Mouse (Mus musculus): Measurements from ENCODE around the gene Bpifb1. TPM values are rescaled to one million over a fixed set of nuclear protein-coding genes. Genes with fewer than 3 reads are reported as not detected.
"Not testable (repeated sequence)": the region's sequence is repeated elsewhere in the genome, so short reads cannot be mapped to it uniquely, and the experiment has no call there.

The Bpifb1 gene
- polyA plus RNA-seq, 1 experiment from 2014 or later: 0.13 TPM

- H3K27ac ChIP-seq (ENCODE audit: low read depth, low read length): no peak overlapping the region
- H3K4me3 ChIP-seq (ENCODE audit: low read depth, low read length): no peak overlapping the region
- H3K9me3 ChIP-seq (replicated peaks; ENCODE audit: control insufficient read depth, low read length): no peaks in the 10 kb centered on the region
- H3K4me1 ChIP-seq (ENCODE audit: control insufficient read depth, insufficient read depth, low read length): no peaks in the 10 kb centered on the region
- no peaks in the 10 kb centered on the region for H3K27me3 ChIP-seq (ENCODE audit: control insufficient read depth, insufficient read depth, low read length)
- 50% methylated on average over 1 of the region's 1 CpGs for WGBS (ENCODE audit: insufficient replicate concordance)
- no peak overlapping the region for H3K9ac ChIP-seq (ENCODE audit: low read depth, low read length)
- no peaks in the 10 kb centered on the region for H3K36me3 ChIP-seq (ENCODE audit: control insufficient read depth, insufficient read depth, low read length)
- no peak for ATAC-seq (replicated peaks; ENCODE audit: insufficient number of reproducible peaks, low FRiP score, low TSS enrichment)
- no peak overlapping the region for H3K4me2 ChIP-seq
These were observed 17.3 kb upstream of the Bpifb1 start for GRCm38 (mm10) chr2:154173313-154173712.

DNA sequence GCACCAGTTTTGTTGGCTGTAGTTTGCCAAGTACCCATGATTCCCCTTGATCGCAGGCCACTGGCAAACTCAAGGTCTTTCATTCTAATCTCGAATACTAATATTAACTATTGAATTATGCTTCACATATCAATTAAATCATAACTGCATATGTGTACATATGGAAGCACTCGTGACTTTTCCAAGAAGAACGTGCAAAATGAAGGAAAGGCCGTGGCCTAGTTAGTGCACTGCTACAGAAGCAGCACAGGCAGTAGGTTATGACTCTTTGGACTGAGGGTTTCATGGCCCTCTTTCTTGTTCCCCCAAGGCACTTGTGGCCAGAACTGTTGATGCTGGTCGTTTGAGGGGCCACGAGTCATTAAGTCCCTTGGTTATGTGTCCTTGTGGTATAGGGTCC is 8.7 kb upstream of the Bpifb1 start:
- not testable (repeated sequence) for H3K27me3 ChIP-seq (ENCODE audit: control insufficient read depth, insufficient read depth, low read length); H3K9ac ChIP-seq (ENCODE audit: low read depth, low read length); H3K4me1 ChIP-seq (ENCODE audit: control insufficient read depth, insufficient read depth, low read length); H3K9me3 ChIP-seq (replicated peaks; ENCODE audit: control insufficient read depth, low read length); H3K36me3 ChIP-seq (ENCODE audit: control insufficient read depth, insufficient read depth, low read length); ATAC-seq (replicated peaks; ENCODE audit: insufficient number of reproducible peaks, low FRiP score, low TSS enrichment); H3K4me3 ChIP-seq (ENCODE audit: low read depth, low read length); H3K27ac ChIP-seq (ENCODE audit: low read depth, low read length); H3K4me2 ChIP-seq
- 82% methylated on average over 7 of the region's 7 CpGs for WGBS (ENCODE audit: insufficient replicate concordance)

- not testable (repeated sequence) for H3K4me1 ChIP-seq (ENCODE audit: control insufficient read depth, insufficient read depth, low read length); H3K27me3 ChIP-seq (ENCODE audit: control insufficient read depth, insufficient read depth, low read length); H3K4me2 ChIP-seq; H3K27ac ChIP-seq (ENCODE audit: low read depth, low read length); H3K4me3 ChIP-seq (ENCODE audit: low read depth, low read length); ATAC-seq (replicated peaks; ENCODE audit: insufficient number of reproducible peaks, low FRiP score, low TSS enrichment); H3K9me3 ChIP-seq (replicated peaks; ENCODE audit: control insufficient read depth, low read length); H3K9ac ChIP-seq (ENCODE audit: low read depth, low read length); H3K36me3 ChIP-seq (ENCODE audit: control insufficient read depth, insufficient read depth, low read length)
- 70% methylated on average over 4 of the region's 4 CpGs for WGBS (ENCODE audit: insufficient replicate concordance)
These were observed 7.6 kb upstream of the Bpifb1 start for GRCm38 (mm10) chr2:154183061-154183460.

- Histone ChIP-seq H3K9ac (ENCODE audit: low read depth, low read length) (no peak overlapping the region), H3K36me3 (ENCODE audit: control insufficient read depth, insufficient read depth, low read length) (no peaks in the 10 kb centered on the region), H3K9me3 (replicated peaks; ENCODE audit: control insufficient read depth, low read length) (no peaks in the 10 kb centered on the region), H3K27ac (ENCODE audit: low read depth, low read length) (no peak overlapping the region), H3K4me3 (ENCODE audit: low read depth, low read length) (no peak overlapping the region), H3K4me2 (no peak overlapping the region), H3K27me3 (ENCODE audit: control insufficient read depth, insufficient read depth, low read length) (no peaks in the 10 kb centered on the region), H3K4me1 (ENCODE audit: control insufficient read depth, insufficient read depth, low read length) (no peaks in the 10 kb centered on the region)
- no peak for ATAC-seq (replicated peaks; ENCODE audit: insufficient number of reproducible peaks, low FRiP score, low TSS enrichment)
- 86% methylated on average over 6 of the region's 6 CpGs for WGBS (ENCODE audit: insufficient replicate concordance)
These were observed 5.3 kb upstream of the Bpifb1 start for GRCm38 (mm10) chr2:154185319-154185718.

GRCm38 (mm10) chr2:154185748-154186147 is 4.9 kb upstream of the Bpifb1 start:
- no peak overlapping the region for H3K9ac ChIP-seq (ENCODE audit: low read depth, low read length)
- no peaks in the 10 kb centered on the region for H3K27me3 ChIP-seq (ENCODE audit: control insufficient read depth, insufficient read depth, low read length)
- H3K36me3 ChIP-seq (ENCODE audit: control insufficient read depth, insufficient read depth, low read length): no peaks in the 10 kb centered on the region
- no peak overlapping the region for H3K4me3 ChIP-seq (ENCODE audit: low read depth, low read length)
- H3K4me1 ChIP-seq (ENCODE audit: control insufficient read depth, insufficient read depth, low read length): no peaks in the 10 kb centered on the region
- ATAC-seq (replicated peaks; ENCODE audit: insufficient number of reproducible peaks, low FRiP score, low TSS enrichment): no peak
- H3K4me2 ChIP-seq: no peak overlapping the region
- H3K27ac ChIP-seq (ENCODE audit: low read depth, low read length): no peak overlapping the region
- 65% methylated on average over 3 of the region's 3 CpGs for WGBS (ENCODE audit: insufficient replicate concordance)
- H3K9me3 ChIP-seq (replicated peaks; ENCODE audit: control insufficient read depth, low read length): no peaks in the 10 kb centered on the region

GRCm38 (mm10) chr2:154187468-154187867 is 3.1 kb upstream of the Bpifb1 start:
- H3K4me1 ChIP-seq (ENCODE audit: control insufficient read depth, insufficient read depth, low read length): peaks cover 4% of the 10 kb centered on the region; the same call in 1 of the 2 replicates
- H3K4me3 ChIP-seq (ENCODE audit: low read depth, low read length): no peak overlapping the region
- no peak overlapping the region for H3K4me2 ChIP-seq
- no peak overlapping the region for H3K9ac ChIP-seq (ENCODE audit: low read depth, low read length)
- ATAC-seq (replicated peaks; ENCODE audit: insufficient number of reproducible peaks, low FRiP score, low TSS enrichment): no peak
- 33% methylated on average over 5 of the region's 5 CpGs for WGBS (ENCODE audit: insufficient replicate concordance)
- no peaks in the 10 kb centered on the region for H3K36me3 ChIP-seq (ENCODE audit: control insufficient read depth, insufficient read depth, low read length)
- no peak overlapping the region for H3K27ac ChIP-seq (ENCODE audit: low read depth, low read length)
- H3K9me3 ChIP-seq (replicated peaks; ENCODE audit: control insufficient read depth, low read length): no peaks in the 10 kb centered on the region
- no peaks in the 10 kb centered on the region for H3K27me3 ChIP-seq (ENCODE audit: control insufficient read depth, insufficient read depth, low read length)

GRCm38 (mm10) chr2:154189877-154190434 is 662 bp upstream of the Bpifb1 start:
- ATAC-seq (replicated peaks; ENCODE audit: insufficient number of reproducible peaks, low FRiP score, low TSS enrichment): no peak
- no peak overlapping the region for H3K4me3 ChIP-seq (ENCODE audit: low read depth, low read length)
- no peaks in the 10 kb centered on the region for H3K27me3 ChIP-seq (ENCODE audit: control insufficient read depth, insufficient read depth, low read length)
- no peaks in the 10 kb centered on the region for H3K36me3 ChIP-seq (ENCODE audit: control insufficient read depth, insufficient read depth, low read length)
- H3K4me1 ChIP-seq (ENCODE audit: control insufficient read depth, insufficient read depth, low read length): peaks cover 11% of the 10 kb centered on the region; the same call in 1 of the 2 replicates
- no peaks in the 10 kb centered on the region for H3K9me3 ChIP-seq (replicated peaks; ENCODE audit: control insufficient read depth, low read length)
- no peak overlapping the region for H3K4me2 ChIP-seq
- no peak overlapping the region for H3K27ac ChIP-seq (ENCODE audit: low read depth, low read length)
- 79% methylated on average over 7 of the region's 7 CpGs for WGBS (ENCODE audit: insufficient replicate concordance)
- no peak overlapping the region for H3K9ac ChIP-seq (ENCODE audit: low read depth, low read length)

DNA sequence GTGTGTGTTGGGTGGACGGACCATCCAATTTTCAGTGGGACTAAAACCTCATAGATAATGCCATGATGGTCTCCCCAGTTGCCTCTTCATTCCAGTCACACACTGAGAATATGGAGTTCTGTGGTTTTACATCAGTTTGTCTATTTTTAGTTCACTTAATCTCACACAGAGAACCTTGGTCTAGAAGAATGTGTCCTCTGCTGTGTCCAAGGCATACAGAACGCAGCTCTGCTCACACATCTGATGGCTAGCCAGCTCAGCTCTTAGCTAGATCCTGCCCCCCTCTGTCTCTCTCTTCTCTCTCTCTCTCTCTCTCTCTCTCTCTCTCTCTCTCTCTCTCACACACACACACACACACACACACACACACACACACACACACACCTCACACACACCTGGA is 1.5 kb downstream of the Bpifb1 start:
- H3K27ac ChIP-seq (ENCODE audit: low read depth, low read length): no peak overlapping the region

GRCm38 (mm10) chr2:154193071-154193470 is 2.5 kb downstream of the Bpifb1 start:
- Histone ChIP-seq H3K27me3 (ENCODE audit: control insufficient read depth, insufficient read depth, low read length) (no peaks in the 10 kb centered on the region), H3K9ac (ENCODE audit: low read depth, low read length) (no peak overlapping the region), H3K4me2 (no peak overlapping the region), H3K4me1 (ENCODE audit: control insufficient read depth, insufficient read depth, low read length) (peaks cover 11% of the 10 kb centered on the region; the same call in 1 of the 2 replicates), H3K27ac (ENCODE audit: low read depth, low read length) (no peak overlapping the region), H3K36me3 (ENCODE audit: control insufficient read depth, insufficient read depth, low read length) (no peaks in the 10 kb centered on the region), H3K9me3 (replicated peaks; ENCODE audit: control insufficient read depth, low read length) (no peaks in the 10 kb centered on the region), H3K4me3 (ENCODE audit: low read depth, low read length) (no peak overlapping the region)
- WGBS (ENCODE audit: insufficient replicate concordance): 76% methylated on average over 4 of the region's 4 CpGs
- no peak for ATAC-seq (replicated peaks; ENCODE audit: insufficient number of reproducible peaks, low FRiP score, low TSS enrichment)

More for the DNA sequence above, 1.5 kb downstream of the Bpifb1 start:
- 43% methylated on average over 2 of the region's 2 CpGs for WGBS (ENCODE audit: insufficient replicate concordance)
- Histone ChIP-seq H3K9me3 (replicated peaks; ENCODE audit: control insufficient read depth, low read length) (no peaks in the 10 kb centered on the region), H3K36me3 (ENCODE audit: control insufficient read depth, insufficient read depth, low read length) (no peaks in the 10 kb centered on the region), H3K4me1 (ENCODE audit: control insufficient read depth, insufficient read depth, low read length) (peaks cover 11% of the 10 kb centered on the region; the same call in 1 of the 2 replicates), H3K9ac (ENCODE audit: low read depth, low read length) (no peak overlapping the region), H3K4me3 (ENCODE audit: low read depth, low read length) (no peak overlapping the region), H3K4me2 (no peak overlapping the region), H3K27me3 (ENCODE audit: control insufficient read depth, insufficient read depth, low read length) (no peaks in the 10 kb centered on the region)
- no peak for ATAC-seq (replicated peaks; ENCODE audit: insufficient number of reproducible peaks, low FRiP score, low TSS enrichment)
